Mouse (Mus musculus): Measurements from ENCODE around the gene Tbx2.

DNA sequence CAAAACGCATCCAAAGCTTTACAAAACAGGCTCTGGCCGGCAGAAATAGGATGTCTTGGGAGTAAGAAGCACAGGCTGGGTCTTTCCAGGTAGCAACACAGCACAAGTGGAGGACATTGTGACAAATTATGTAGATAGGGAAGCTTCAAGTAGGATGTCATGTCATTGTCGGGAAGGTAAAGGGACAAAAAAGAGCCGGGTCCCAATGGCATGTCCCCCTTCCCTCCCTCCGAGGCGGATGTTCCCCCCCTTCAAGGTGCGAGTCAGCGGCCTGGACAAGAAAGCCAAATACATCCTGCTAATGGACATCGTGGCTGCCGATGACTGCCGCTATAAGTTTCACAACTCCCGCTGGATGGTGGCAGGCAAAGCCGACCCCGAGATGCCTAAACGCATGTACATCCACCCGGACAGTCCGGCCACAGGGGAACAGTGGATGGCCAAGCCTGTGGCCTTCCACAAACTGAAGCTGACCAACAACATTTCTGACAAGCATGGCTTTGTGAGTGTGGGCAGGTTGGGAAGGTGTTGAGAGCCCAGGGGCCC is 2.1 kb downstream of the Tbx2 start:
- TF ChIP-seq CTCF (IDR thresholded peaks at IDR 0.05; ENCODE audit: extremely low read depth, insufficient read depth, insufficient read length, insufficient replicate concordance), result no peak
- no peak for TF ChIP-seq POLR2A (IDR thresholded peaks at IDR 0.05; ENCODE audit: low read depth, low read length)
